Mouse (Mus musculus): ENCODE measurements around the gene Hcrt.

Gene Hcrt

GRCm38 (mm10) chr11:100711783-100712615 is 50.7 kb downstream of the Hcrt start, which contains the start of gene Kat2a:
Kat2a (minus strand) TSS chr11:100712465.
- DNase-seq (ENCODE audit: low spot score in 2 of 2) = peak; percentile 92
